Mouse (Mus musculus) heart, postnatal 0 days (tissue): ENCODE measurements around the gene Med9.
A peak's percentile ranks its signal among the peaks of the same experiment; 100 is the strongest.

Experiments used
- CTCF ChIP-seq: IDR thresholded peaks from 2 replicates; pipeline ENCODE4 v1.5.1; 2016; ENCODE audit warnings: antibody characterized with exemption, control low read depth, low read depth
- EP300 ChIP-seq: IDR thresholded peaks from 2 replicates; pipeline ENCODE4 v1.6.1; 2016; ENCODE audit warnings: antibody characterized with exemption, low read depth

DNA sequence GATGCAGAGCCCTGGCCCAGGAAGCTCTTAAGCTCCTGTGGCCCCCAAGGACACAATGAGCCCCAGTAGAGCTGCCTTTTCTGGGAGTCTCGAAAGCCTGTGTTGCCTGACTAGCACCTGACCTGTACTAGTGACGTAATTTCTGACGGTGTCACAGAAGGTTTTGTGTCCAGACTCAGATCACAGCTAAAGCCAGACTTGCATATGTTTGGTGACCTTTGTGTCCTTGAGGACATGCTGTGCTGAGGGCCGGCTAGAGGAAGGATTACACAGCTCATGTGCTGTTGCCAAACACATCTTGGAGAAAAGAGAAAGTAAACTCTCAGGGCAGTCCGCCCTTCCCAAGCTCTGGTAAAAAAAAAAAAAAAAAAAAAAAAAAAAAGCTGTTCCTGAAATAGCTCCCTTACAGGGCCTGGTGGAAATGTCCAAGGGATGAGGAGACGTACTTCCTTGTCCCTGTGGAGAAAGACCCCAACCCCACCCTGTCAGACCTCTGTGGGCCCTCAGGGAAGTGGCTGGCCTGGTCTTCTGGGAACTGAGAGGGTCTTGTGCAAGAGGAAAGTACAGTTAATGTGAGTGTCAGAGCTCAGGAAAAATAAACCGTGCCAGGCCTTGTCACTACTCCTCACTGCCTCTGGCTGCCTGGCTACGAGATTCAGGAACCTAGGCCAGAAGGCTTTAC is 45.8 kb upstream of the Med9 start:
- TF ChIP-seq CTCF (no peak), EP300 (peak; percentile 34; the same call in 1 of the 2 replicates)
